Mouse (Mus musculus) common myeloid progenitor, adult 5-6 weeks (primary cell): Measurements from ENCODE around the gene Cfap99. TPM values are rescaled to one million over a fixed set of nuclear protein-coding genes. Genes with fewer than 3 reads are reported as not detected.

Experiments
- ATAC-seq: replicated peaks from 2 replicates; pipeline ENCODE4 v1.8.0; 2016; ENCODE audit warnings: low read depth, mild to moderate bottlenecking, moderate TSS enrichment, inconsistent platforms; ENCODE audit not compliant: poor library complexity, severe bottlenecking
- total RNA-seq: library from RNA; stranded (forward); fragments of 200-1000, 187-1606 nt; gene quantifications from 2 replicates; pipeline ENCODE4 v1.2.3, GENCODE M21; 2017

Gene Cfap99
- total RNA-seq, 1 experiment from 2014 or later = not detected

DNA sequence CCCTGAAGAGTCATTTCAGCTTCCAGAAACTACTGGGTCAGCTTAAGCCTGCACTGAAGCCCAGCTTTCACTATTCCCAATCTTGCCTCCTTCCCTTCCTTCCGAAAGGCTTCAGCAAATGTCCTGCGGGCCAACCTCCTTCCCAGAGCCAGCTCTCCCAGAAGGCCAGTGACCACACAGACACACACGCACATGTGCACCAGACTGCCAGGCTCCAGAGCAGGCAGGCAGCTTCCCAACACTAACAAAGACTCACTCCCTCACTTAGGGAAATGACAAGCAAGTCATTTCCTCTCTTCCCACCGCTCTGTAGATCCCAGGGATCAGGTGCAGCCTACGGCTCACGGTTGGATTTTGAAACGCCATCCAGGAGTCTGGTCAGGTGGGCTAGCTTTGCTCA, 12.2 kb upstream of the Cfap99 start:
- no peak for ATAC-seq

DNA sequence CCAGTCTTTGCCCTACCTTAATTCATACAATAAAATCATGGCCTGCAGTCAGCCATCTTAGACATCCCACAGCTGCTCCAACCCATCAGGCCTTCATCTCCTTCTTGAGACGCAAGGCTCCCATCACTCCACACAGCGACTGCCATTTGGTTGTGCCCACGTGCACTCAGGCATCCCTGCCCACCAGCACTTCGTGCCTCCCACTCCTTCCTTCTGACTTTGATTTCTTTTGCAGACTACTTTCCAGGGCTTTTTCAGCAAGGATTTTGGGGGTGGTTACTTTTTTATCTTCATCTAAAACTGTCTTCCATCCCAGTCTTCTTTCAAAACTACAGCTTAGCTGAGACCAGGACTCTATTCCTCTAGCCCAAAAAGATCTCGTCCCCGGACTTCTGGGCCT, 11.7 kb upstream of the Cfap99 start:
- ATAC-seq = no peak

DNA sequence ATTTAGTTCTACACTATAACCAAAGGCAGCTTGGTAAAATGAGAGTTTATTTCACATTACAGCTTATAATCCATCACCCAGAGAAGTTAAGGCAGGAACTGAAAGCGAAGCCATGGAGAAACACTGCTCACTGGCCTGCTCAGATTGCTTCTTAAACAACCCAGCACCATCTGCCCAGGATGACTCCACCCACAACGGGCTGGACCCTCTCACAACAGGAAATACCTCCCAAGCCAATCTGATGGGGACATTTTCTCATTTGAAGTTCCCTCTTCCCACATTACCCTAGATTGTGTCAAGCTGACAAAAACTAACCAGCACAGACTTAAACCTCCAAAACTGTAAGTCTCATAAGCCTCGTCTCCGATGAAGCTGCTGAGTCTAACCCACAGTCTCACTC, 10.3 kb upstream of the Cfap99 start:
- ATAC-seq = peak; percentile 53

- no peak for ATAC-seq
Measured at GRCm38 (mm10) chr5:34279214-34279613, 9.2 kb upstream of the Cfap99 start.

DNA sequence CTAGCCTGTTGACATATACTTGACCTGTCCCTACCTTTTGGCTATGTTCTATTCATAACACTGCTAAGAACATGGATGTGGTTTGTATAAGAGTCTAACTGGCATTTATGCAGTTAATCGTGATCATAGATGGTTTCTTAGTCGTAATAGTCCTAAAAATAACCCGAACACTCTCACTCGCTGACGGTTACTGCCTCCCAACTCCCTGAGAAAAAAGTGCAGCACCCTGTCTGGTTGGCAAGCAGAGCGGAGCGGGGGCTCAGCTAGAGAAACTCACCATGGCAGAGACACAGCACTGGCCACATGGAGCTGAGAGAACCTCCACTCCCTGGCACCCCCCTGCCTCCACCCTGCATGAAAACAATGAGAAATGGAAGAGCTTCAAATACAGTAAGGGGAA, 7.4 kb upstream of the Cfap99 start:
- ATAC-seq = no peak

- no peak for ATAC-seq
Measured at GRCm38 (mm10) chr5:34283355-34283754, 5.0 kb upstream of the Cfap99 start.

DNA sequence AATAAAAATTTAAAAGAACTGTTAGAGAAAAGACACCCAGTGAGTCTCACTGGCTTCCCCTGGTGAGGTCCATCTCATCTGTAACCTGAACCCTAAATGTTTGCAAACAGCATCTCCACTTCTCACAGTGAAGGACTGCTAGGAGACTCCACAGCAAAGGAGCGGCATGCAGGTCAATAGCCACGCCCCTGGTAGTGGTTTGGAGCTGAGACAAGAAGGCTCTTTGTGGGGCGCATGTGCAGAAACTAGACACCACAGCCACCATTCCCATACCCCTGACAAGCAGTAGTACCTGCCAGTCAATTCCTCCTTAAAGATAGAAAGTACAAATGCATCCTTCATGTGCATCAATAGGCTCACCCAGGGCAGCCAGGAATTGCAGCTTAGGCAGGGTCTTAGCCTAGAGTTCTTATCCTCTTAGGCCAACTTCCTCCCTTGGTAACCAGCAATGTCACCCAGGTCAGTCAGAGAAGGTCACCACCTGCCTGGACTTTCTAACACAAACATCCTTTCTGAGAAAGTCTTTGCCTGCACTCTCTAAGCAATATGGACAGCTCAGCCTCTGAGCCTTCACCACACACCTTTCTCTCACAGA, 4.1 kb upstream of the Cfap99 start:
- no peak for ATAC-seq

- ATAC-seq = no peak
Measured at GRCm38 (mm10) chr5:34285285-34285684, 3.1 kb upstream of the Cfap99 start.

DNA sequence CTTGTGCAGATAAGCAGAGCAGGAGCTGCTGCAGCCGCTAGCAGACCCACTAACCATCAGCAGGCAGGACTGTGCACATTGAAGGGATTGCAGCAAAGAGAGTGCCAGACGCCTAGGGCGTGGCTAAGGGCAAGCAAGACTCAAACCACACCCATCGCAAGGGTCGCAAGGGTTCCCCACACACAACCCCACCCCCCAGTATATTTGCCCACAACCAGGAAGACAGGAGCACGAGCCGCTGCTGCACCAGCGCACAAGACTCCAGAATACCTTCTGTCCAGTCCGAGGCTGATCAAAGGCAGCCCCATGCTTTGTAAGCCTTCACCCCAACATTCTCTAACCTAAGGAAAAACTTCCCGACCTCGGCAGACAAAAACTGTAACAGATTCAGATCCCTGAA, 1.9 kb upstream of the Cfap99 start:
- ATAC-seq = no peak

DNA sequence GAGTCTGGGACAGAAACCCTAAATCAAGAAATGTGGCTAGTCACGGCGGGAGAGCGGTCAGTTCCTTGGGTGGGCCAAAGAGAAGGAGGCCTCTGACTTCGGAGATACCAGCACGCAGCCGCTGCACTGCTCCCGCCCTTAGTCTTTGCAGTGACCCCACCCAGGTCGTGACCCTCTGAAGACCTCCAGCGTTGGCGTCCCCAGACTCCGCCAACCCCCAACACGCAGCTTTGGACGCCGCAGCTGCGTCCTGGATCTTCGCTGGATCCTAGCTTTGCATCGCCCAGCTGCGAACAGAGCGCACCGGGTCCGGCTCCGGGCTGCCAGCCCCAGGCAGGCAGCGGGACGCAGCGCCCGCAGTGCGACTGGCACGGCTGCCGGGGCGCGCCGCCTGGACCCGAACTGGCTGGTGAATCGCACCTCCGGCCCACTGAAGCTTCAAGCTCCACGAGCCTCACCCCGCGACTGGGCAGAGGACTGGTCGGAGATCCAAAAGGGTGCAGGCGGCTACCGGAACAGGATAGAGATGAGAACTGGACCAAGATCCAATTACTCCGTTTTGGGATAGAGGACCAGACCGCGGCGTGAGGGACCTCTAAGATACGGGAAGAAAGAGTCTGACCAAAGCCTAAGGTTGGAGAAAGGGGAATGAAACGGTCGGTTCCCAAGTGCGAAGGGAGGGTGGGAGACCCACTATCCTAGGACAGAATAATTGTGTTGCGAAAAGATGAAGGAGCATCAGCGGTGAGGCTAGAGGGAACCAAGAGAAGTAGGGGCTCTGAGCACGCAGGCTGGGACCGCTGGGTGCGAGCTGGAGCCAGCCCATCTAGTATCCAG, 1.2 kb upstream of the Cfap99 start:
- ATAC-seq = no peak

DNA sequence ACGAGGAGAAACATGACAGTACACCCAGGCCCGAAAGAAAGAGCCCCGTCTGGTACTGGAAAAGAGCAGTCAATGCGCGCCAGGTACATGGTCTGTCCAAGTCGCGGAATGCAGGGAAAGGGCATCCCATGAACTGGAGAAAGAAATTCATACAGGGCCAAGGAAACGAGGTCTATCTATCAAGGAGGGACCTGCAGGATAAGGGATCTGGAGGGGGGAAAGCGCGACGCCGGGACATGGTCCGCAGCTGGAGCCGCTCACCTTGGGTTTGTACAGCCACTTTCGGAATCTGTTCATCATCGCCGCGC, 608 bp upstream of the Cfap99 start:
- ATAC-seq = no peak

DNA sequence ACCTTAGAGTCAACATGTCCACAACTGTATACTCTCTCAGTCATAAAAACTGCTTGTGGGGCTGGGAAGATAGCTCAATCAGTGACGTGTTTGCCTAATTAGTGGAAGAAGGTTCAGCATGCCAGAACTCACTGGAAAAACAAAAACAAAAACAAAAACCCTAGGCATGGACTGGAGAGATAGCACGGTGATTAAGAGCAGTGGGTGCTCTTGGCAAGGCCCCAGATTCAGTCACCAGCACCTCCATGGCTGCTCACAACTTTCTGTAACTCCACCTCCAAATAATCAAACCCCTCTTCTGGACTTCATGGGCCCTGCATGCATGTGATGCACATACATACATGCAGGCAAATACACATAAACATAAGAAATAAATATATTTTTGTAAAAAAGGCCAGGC, 886 bp downstream of the Cfap99 start:
- no peak for ATAC-seq

DNA sequence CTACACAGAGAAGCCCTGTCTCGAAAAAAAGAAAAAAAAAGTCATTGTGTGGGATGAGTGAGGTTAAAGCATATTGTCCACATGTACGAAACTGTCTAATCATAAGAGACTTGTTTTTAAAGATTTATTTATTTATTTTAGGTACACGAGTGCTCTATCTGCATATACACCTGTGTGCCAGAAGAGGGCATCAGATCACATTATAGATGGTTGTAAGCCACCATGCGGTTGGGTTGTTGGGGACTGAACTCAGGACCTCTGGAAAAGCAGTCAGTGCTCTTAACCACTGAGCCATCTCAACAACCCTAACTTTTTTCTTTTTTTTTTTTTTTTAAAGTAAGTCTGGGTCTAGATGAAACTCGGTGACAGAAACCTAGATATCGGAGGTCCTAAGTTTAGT, 5.0 kb downstream of the Cfap99 start:
- no peak for ATAC-seq

DNA sequence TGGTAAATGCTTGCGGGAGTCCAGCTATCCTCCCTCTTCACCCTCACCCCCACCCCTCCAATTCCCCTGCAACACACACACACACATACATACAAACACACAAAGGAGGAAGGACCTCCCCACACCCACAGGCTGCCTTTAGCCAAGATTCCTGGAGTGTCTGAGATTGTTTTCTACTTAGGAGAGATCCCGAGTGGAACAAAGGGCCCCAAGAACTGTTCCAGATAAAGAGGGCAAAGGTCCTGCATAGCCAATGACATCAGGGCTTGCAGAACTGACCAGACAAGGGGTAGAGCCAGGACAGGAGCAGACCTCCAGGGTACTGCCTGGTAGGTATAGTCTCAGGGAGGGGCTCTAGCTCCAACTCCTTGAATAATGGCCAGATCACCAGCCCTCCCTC, 6.3 kb downstream of the Cfap99 start:
- no peak for ATAC-seq

GRCm38 (mm10) chr5:34295141-34295540, 6.7 kb downstream of the Cfap99 start:
- no peak for ATAC-seq

DNA sequence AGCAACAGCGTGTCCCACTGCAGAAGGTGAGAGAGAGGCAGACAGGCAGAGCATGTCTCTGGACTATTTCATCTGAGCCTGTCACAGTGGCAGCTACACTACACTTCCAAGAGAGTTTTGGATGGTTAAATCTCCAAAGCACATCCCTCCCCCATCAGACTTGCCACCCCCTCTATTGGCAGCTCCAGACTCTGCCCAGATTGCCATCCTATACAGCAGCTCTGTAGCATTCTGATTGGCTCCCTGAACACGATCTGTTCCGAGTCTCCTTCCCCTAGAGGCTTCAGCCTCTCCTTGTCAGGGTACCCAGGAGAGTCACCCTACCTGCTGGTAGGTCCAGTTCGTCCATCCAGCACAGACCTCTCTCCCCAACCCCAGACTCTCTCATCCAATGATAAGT, 9.7 kb downstream of the Cfap99 start:
- no peak for ATAC-seq

- no peak for ATAC-seq
Measured at GRCm38 (mm10) chr5:34298937-34299535, 10.6 kb downstream of the Cfap99 start.

GRCm38 (mm10) chr5:34302377-34302776, 14.0 kb downstream of the Cfap99 start:
- ATAC-seq = no peak

DNA sequence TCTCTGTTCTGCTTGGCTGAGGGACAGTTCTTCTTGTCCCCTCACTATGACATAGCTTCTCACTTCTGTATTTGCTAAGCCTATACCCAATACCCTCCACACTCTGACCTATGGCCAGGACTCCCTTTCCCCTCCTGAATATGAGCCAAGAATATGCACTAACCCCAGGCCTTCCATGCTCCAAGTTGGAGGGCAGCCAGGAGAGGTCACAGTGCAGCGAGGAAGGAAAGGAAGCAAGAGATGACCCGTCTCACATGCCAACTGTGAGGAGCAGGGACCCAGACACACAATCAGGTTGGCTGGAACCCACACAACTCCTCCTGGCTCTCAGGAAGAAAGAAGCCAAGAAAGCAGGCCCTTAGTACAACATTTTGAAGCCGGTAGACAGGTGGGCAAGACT, 20.6 kb downstream of the Cfap99 start:
- ATAC-seq = no peak

- no peak for ATAC-seq
Measured at GRCm38 (mm10) chr5:34319491-34320034, 31.2 kb downstream of the Cfap99 start.

- ATAC-seq = no peak
Measured at GRCm38 (mm10) chr5:34321236-34321635, 32.8 kb downstream of the Cfap99 start.
